Mouse (Mus musculus): ENCODE data around the gene Arl10.
"Not testable (repeated sequence)": the region's sequence is repeated elsewhere in the genome, so short reads cannot be mapped to it uniquely, and the experiment has no call there.

Arl10 gene

DNA sequence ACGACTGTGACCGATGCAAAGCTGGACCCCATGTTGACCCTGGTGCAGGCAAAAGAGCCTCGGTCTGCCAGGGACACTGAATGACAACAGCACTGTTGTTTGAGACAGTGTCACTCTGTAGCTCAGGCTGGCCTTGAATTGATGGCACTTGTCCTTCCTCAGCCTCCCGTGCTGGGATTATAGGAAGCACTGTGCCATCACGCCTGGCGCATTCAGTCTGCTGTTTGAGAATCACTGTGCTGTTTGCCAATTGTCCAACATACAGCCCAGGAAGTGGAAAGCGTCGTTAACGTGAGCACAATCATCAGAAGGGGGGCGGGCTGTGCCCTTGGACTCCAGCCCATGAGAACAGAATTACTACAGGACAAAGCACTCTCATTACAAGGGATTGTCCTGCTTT, 7.3 kb downstream of the Arl10 start:
- no peak for DNase-seq (ENCODE audit: low spot score in 2 of 2)

DNA sequence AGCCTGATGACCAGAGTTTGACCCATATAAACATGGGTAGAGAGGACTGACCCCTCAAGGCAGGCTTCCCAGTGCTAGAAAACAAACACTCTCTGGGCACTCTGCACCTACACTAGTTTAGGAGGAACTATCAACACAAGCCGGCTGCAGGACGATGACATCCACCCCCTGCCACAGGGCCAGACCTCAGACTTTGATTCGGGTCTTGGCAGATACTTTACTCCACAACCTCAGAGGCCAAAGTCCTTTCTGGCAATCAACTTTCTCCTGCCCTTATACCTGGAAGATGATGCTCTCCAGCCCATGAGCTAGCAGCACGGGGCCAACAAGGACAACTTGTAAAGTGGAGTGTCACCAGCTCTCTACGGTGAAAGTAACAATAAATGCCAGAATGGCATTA, 8.0 kb downstream of the Arl10 start:
- no peak for DNase-seq (ENCODE audit: low spot score in 2 of 2)

GRCm38 (mm10) chr13:54585831-54586230, 11.0 kb downstream of the Arl10 start:
- DNase-seq (ENCODE audit: low spot score in 2 of 2): no peak

DNA sequence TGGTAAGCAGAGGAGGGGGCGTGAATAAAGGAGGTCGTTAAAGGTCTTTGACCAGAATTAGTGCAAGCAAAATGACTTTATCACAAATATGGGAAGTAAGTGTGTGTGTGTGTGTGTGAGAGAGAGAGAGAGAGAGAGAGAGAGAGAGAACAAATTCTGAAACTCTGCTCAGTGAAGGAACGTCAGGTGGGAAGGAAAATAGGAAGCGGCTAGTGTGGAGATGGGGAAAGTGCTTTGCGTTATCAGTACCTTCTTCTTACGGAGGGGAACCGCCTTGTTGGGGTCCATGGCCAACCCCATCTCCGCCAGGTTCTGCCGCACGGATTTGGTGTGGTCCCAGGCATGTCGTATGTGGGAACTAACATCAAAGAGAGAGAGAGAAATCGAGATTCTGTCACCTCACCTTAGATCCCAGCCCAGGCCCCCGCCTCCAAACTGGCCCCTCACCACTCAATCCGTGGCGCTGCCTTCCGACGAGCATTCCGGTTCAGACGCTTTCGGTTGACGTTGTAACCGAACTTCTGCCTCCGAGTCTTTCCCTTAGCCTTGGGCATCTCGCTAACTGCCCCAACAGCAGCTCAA, 14.7 kb downstream of the Arl10 start:
- DNase-seq (ENCODE audit: low spot score in 2 of 2): no peak

- peak; percentile 95 for DNase-seq (ENCODE audit: low spot score in 2 of 2)
These were observed 15.5 kb downstream of the Arl10 start, which contains the start of the genes Nop16 and Higd2a for GRCm38 (mm10) chr13:54589996-54590951. TSS of gene Nop16 (minus strand) at chr13:54590090. TSS of gene Higd2a (plus strand) at chr13:54590207.

GRCm38 (mm10) chr13:54591776-54592356, 17.1 kb downstream of the Arl10 start:
- DNase-seq (ENCODE audit: low spot score in 2 of 2): no peak

- no peak for DNase-seq (ENCODE audit: low spot score in 2 of 2)
These were observed 18.8 kb downstream of the Arl10 start for GRCm38 (mm10) chr13:54593617-54594016.

- no peak for DNase-seq (ENCODE audit: low spot score in 2 of 2)
These were observed 21.4 kb downstream of the Arl10 start for GRCm38 (mm10) chr13:54596107-54596690.

DNA sequence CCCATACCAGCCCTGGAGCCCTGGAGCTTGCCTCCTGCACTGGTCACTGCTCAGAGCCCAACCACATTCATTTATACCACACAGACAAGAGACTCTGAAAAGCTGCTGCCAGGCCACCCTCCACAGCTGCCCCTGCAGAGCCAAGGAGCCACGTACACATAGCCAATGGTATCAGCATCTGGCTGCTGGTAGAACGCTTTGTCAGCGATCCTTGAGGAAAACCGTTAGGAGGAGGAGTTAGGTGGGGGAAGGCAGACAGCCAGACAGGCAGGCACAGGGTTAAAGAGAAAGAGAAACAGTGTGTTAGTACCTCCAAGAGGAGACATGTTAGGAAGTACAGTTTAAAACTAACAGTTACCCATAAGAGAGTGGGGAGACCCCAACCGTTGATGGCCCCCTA, 22.1 kb downstream of the Arl10 start:
- DNase-seq (ENCODE audit: low spot score in 2 of 2): no peak

GRCm38 (mm10) chr13:54598622-54599143, 23.9 kb downstream of the Arl10 start:
- DNase-seq (ENCODE audit: low spot score in 2 of 2): no peak

GRCm38 (mm10) chr13:54602639-54603111, 27.9 kb downstream of the Arl10 start:
- DNase-seq (ENCODE audit: low spot score in 2 of 2): no peak

DNA sequence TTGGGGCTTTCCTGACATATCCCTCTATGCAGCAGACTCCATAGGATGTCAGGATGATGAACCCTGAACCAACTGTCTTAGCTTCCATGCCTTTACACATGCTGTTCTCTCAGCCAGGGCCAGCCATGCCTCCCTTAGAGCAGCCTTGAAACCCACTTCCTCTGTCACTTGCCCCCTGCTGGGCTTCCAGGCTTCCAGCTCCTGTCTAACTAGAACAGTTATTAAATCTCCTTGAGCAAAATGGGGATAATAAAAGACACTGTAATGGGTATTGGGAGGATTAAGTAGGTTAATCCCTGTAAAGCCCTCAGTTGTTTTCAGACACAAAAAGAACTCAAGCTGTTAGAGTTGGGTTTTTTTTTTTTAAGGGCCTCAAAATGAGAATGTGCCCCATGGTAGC, 28.7 kb downstream of the Arl10 start:
- DNase-seq (ENCODE audit: low spot score in 2 of 2): no peak

DNA sequence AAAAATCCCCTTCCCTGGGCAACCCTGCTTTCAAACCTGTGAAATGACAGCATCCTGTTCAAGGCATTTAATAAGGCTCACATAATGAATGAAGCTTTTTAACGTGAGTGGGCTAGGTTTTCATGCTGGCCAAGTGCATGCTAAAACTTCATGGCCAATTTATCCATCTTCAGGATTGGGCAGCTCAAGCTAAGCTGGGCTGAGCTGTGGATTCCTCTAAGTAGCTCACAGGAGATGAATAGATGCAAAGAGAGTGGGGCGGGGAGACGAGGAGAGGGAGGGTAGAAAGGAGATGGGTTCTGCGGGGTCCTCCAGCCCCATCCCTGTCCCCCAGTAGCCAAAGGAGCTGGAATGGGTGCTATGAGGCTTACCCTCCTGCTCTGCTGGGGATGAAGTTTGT, 29.4 kb downstream of the Arl10 start:
- no peak for DNase-seq (ENCODE audit: low spot score in 2 of 2)

DNA sequence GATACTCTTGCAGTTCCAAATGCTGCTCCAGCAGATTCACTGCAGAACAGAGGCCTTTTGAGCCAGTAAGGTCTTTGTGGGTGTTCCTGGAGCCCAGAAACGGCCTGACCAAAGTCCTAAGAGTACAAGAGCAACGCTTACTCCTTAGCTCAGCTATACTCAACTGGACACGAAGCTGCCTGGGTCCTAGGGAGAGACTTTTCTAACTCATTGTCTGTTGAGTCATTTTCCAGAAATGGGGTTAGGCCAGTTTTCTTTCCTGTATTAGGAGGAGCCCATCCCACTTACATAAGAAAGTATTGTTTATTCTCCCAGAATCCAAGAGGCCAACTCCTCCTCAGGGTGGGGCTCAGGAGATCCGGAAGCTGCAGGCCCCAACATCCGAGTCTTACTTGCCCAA, 30.6 kb downstream of the Arl10 start:
- DNase-seq (ENCODE audit: low spot score in 2 of 2): no peak

GRCm38 (mm10) chr13:54607204-54607603, 32.4 kb downstream of the Arl10 start:
- no peak for DNase-seq (ENCODE audit: low spot score in 2 of 2)

DNA sequence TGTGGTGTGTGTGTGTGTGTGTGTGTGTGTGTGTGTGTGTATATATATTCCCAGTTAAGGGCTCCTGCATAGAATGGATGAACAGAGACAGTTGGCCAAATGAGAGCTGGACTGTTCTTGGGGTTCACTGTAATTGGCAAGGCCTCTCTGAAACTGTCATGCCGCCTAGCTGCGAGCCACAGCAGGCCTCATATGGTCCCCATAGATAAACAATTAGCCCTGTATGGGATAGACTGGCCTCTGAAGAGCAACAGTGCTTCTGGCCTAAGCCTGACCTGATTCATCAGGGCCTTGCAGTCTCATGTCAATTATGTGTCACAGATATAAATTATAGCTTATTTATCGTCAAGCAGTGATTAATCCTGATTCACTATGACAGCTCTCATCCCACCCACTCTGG, 33.2 kb downstream of the Arl10 start:
- no peak for DNase-seq (ENCODE audit: low spot score in 2 of 2)

- DNase-seq (ENCODE audit: low spot score in 2 of 2): peak in 1 of 2 experiments; percentile 39
These were observed 33.9 kb downstream of the Arl10 start for GRCm38 (mm10) chr13:54608666-54609065.

GRCm38 (mm10) chr13:54609301-54609700, 34.5 kb downstream of the Arl10 start:
- DNase-seq (ENCODE audit: low spot score in 2 of 2): no peak

DNA sequence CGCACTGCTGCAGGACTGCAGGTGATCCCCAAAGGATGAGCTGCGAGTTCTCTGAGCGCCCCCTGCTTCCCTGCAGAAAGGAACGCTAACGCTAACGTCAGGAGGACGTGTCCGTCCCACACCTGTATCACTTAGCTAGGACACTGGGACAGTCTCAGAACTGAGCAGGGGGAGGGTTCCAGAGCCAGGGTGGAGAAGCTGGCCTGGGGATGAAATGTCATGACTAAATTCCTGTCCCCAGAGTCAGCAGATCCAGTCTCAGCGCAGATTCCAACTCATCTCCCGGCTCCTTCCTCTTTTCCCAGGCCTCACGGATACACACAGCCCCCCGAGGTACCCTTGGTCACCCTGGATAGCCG, 35.8 kb downstream of the Arl10 start:
- no peak for DNase-seq (ENCODE audit: low spot score in 2 of 2)

DNA sequence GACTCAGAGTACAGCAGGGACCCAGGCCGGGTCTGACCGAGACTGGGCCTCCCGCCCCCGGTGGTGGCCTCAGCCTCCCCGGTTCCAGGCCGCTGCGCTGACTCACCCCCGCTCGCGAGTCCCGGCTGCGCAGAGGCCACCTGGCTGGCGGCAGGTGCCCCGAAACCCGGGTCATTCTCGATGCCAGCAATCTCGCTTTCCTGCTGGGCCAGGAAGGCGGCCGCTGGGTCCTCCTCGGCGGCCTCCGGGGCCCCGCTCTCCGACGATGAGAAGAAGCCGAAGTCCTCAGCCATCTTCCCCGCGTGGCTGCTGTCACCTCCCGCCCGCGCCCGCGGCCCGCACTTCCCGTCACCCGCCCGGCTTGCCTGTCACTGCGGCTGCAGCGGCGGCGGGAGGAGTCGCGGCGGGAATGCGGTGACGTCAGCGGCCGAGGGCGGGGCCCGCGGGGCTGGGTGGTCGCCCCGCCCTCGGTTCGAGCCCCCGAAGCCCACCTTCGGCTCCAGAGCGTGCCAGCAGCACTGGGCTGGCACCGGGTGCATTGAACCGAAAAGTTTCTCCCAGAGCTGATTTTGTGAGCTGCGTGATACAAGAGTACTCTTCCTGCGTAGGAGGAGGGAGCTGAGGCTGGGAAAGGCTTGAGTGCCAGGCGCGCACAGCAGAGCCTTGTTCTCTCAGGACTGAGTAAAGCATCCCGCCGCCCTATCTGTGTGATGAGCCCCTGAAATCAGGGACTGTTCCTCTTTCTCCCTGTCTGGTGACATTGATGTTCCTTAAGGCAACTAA, 36.3 kb downstream of the Arl10 start, which contains the start of gene Cltb:
Cltb (minus strand) TSS at position 373 of the 783 bp plus-strand sequence.
- DNase-seq (ENCODE audit: low spot score in 2 of 2): peak; percentile 79 to 89

DNA sequence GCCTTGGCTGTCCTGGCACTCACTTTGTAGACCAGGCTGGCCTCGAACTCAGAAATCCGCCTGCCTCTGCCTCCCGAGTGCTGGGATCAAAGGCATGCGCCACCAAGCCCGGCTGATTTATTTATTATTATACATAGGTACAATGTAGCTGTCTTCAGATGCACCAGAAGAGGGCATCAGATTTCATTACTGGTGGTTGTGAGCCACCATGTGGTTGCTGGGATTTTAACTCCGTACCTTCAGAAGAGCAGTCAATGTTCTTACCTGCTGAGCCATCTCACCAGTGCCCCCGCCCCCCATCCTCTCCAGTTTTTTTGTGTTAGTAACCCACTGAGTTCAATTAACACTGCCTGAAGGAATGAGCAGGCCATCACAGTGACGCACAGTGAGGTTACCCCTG, 38.3 kb downstream of the Arl10 start:
- DNase-seq (ENCODE audit: low spot score in 2 of 2): not testable (repeated sequence)

All from frontal cortex, postnatal 10 days (tissue).